Mouse (Mus musculus): ENCODE measurements around the gene Hoxc13. TPM values are rescaled to one million over a fixed set of nuclear protein-coding genes. Genes with fewer than 3 reads are reported as not detected.

Hoxc13 gene
- total RNA-seq (2017) = not detected in 2 replicates

- ATAC-seq (ENCODE audit: extremely low read depth, insufficient number of reproducible peaks, low FRiP score, poor library complexity, severe bottlenecking) = no peak
Measured at GRCm38 (mm10) chr15:102921053-102922011, at the start of gene Hoxc13. Gene Hoxc13, plus strand, starts transcription at chr15:102921103.

GRCm38 (mm10) chr15:102885803-102886202 is 35.1 kb upstream of the Hoxc13 start:
- ATAC-seq (ENCODE audit: extremely low read depth, insufficient number of reproducible peaks, low FRiP score, poor library complexity, severe bottlenecking) = no peak

GRCm38 (mm10) chr15:102895115-102895514 is 25.8 kb upstream of the Hoxc13 start:
- ATAC-seq (ENCODE audit: extremely low read depth, insufficient number of reproducible peaks, low FRiP score, poor library complexity, severe bottlenecking) = no peak

GRCm38 (mm10) chr15:102904946-102905345 is 16.0 kb upstream of the Hoxc13 start:
- no peak for ATAC-seq (ENCODE audit: extremely low read depth, insufficient number of reproducible peaks, low FRiP score, poor library complexity, severe bottlenecking)

GRCm38 (mm10) chr15:102909536-102909935 is 11.4 kb upstream of the Hoxc13 start:
- no peak for ATAC-seq (ENCODE audit: extremely low read depth, insufficient number of reproducible peaks, low FRiP score, poor library complexity, severe bottlenecking)

GRCm38 (mm10) chr15:102910038-102910437 is 10.9 kb upstream of the Hoxc13 start:
- ATAC-seq (ENCODE audit: extremely low read depth, insufficient number of reproducible peaks, low FRiP score, poor library complexity, severe bottlenecking) = no peak

- no peak for ATAC-seq (ENCODE audit: extremely low read depth, insufficient number of reproducible peaks, low FRiP score, poor library complexity, severe bottlenecking)
Measured at GRCm38 (mm10) chr15:102910496-102911095, 10.3 kb upstream of the Hoxc13 start.

GRCm38 (mm10) chr15:102913038-102913585 is 7.8 kb upstream of the Hoxc13 start:
- ATAC-seq (ENCODE audit: extremely low read depth, insufficient number of reproducible peaks, low FRiP score, poor library complexity, severe bottlenecking) = no peak

GRCm38 (mm10) chr15:102917972-102918572 is 2.8 kb upstream of the Hoxc13 start:
- ATAC-seq (ENCODE audit: extremely low read depth, insufficient number of reproducible peaks, low FRiP score, poor library complexity, severe bottlenecking) = no peak

GRCm38 (mm10) chr15:102918611-102919265 is 2.2 kb upstream of the Hoxc13 start:
- ATAC-seq (ENCODE audit: extremely low read depth, insufficient number of reproducible peaks, low FRiP score, poor library complexity, severe bottlenecking) = no peak

- ATAC-seq (ENCODE audit: extremely low read depth, insufficient number of reproducible peaks, low FRiP score, poor library complexity, severe bottlenecking) = no peak
Measured at GRCm38 (mm10) chr15:102919336-102920180, 1.3 kb upstream of the Hoxc13 start.

- ATAC-seq (ENCODE audit: extremely low read depth, insufficient number of reproducible peaks, low FRiP score, poor library complexity, severe bottlenecking) = no peak
Measured at GRCm38 (mm10) chr15:102920619-102921018, 284 bp upstream of the Hoxc13 start.

- no peak for ATAC-seq (ENCODE audit: extremely low read depth, insufficient number of reproducible peaks, low FRiP score, poor library complexity, severe bottlenecking)
Measured at GRCm38 (mm10) chr15:102922012-102922362, 1.1 kb downstream of the Hoxc13 start.

- ATAC-seq (ENCODE audit: extremely low read depth, insufficient number of reproducible peaks, low FRiP score, poor library complexity, severe bottlenecking) = no peak
Measured at GRCm38 (mm10) chr15:102922636-102923500, 2.0 kb downstream of the Hoxc13 start.

GRCm38 (mm10) chr15:102927032-102927645 is 6.2 kb downstream of the Hoxc13 start:
- no peak for ATAC-seq (ENCODE audit: extremely low read depth, insufficient number of reproducible peaks, low FRiP score, poor library complexity, severe bottlenecking)

GRCm38 (mm10) chr15:102931706-102932358 is 10.9 kb downstream of the Hoxc13 start:
- ATAC-seq (ENCODE audit: extremely low read depth, insufficient number of reproducible peaks, low FRiP score, poor library complexity, severe bottlenecking) = no peak

Data from neutrophil, adult 5-6 weeks (primary cell).